Mouse (Mus musculus) induced T-regulatory cell, adult 2 months (primary cell): Measurements from ENCODE around the gene Golga7b.

Experiments
- DNase-seq: peaks from one replicate; pipeline ENCODE4 v3.0.0-alpha.2; 2012; ENCODE audit warnings: low read depth

Gene Golga7b

GRCm38 (mm10) chr19:42247519-42247918, at the start of gene Golga7b:
Golga7b (plus strand) TSS chr19:42247574.
- no peak for DNase-seq

GRCm38 (mm10) chr19:42198026-42198425, 49.3 kb upstream of the Golga7b start:
- DNase-seq: no peak

- no peak for DNase-seq
These were observed 45.5 kb upstream of the Golga7b start, which contains the start of gene Sfrp5 for GRCm38 (mm10) chr19:42201696-42202381. Sfrp5 (minus strand) TSS chr19:42202252.

GRCm38 (mm10) chr19:42202467-42202866, 44.9 kb upstream of the Golga7b start:
- no peak for DNase-seq

- no peak for DNase-seq
These were observed 43.1 kb upstream of the Golga7b start for GRCm38 (mm10) chr19:42204306-42204705.

GRCm38 (mm10) chr19:42205201-42205600, 42.2 kb upstream of the Golga7b start:
- no peak for DNase-seq

- no peak for DNase-seq
These were observed 37.9 kb upstream of the Golga7b start for GRCm38 (mm10) chr19:42209485-42209884.

- no peak for DNase-seq
These were observed 37.4 kb upstream of the Golga7b start for GRCm38 (mm10) chr19:42209976-42210375.

GRCm38 (mm10) chr19:42211936-42212335, 35.4 kb upstream of the Golga7b start:
- no peak for DNase-seq

- DNase-seq: no peak
These were observed 32.8 kb upstream of the Golga7b start for GRCm38 (mm10) chr19:42214601-42215000.

- DNase-seq: no peak
These were observed 30.5 kb upstream of the Golga7b start for GRCm38 (mm10) chr19:42216699-42217373.

- DNase-seq: peak; percentile 21
These were observed 30.0 kb upstream of the Golga7b start for GRCm38 (mm10) chr19:42217374-42217763.

GRCm38 (mm10) chr19:42226451-42226850, 20.9 kb upstream of the Golga7b start:
- DNase-seq: no peak

- no peak for DNase-seq
These were observed 17.7 kb upstream of the Golga7b start for GRCm38 (mm10) chr19:42229499-42230287.

GRCm38 (mm10) chr19:42230288-42230568, 17.1 kb upstream of the Golga7b start:
- DNase-seq: no peak

- no peak for DNase-seq
These were observed 16.4 kb upstream of the Golga7b start for GRCm38 (mm10) chr19:42230986-42231385.

- DNase-seq: no peak
These were observed 9.6 kb upstream of the Golga7b start for GRCm38 (mm10) chr19:42237602-42238340.

- no peak for DNase-seq
These were observed 9.0 kb upstream of the Golga7b start for GRCm38 (mm10) chr19:42238341-42238715.

GRCm38 (mm10) chr19:42240881-42241280, 6.5 kb upstream of the Golga7b start:
- no peak for DNase-seq

- DNase-seq: no peak
These were observed 4.0 kb upstream of the Golga7b start for GRCm38 (mm10) chr19:42243401-42243800.

GRCm38 (mm10) chr19:42246626-42247025, 748 bp upstream of the Golga7b start:
- DNase-seq: no peak
